Mouse (Mus musculus): ENCODE measurements around the gene Luc7l3. TPM values are rescaled to one million over a fixed set of nuclear protein-coding genes. Genes with fewer than 3 reads are reported as not detected.

Luc7l3 gene
- polyA plus RNA-seq, 1 experiment from 2014 or later, result 105 TPM

DNA sequence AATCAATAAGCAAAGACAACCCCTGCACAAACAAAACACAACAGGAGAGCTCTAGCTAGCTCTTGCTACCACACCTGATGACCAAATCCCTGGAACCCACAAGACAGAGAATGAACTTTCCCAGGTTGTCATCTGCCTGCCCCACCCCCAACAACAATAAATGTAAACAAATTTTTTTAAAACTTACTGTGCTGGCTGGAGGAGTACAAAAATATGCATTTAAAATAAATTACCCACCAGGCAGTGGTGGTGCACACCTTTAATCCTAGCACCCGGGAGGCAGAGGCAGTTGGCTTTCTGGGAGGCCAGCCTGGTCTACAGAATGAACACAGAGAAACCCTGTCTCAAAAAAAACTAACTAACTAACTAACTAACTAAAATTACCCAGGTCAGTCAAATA is 4.8 kb downstream of the Luc7l3 start:
- no peak overlapping the region for H3K27ac ChIP-seq (replicated peaks)
- DNase-seq (ENCODE audit: low spot score), result no peak
- 100% methylated on average over 1 of the region's 1 CpGs for whole genome bisulfite sequencing
- H3K36me3 ChIP-seq, result peaks cover 37% of the 10 kb centered on the region
- H3K9me3 ChIP-seq (replicated peaks), result no peaks in the 10 kb centered on the region
- H3K4me1 ChIP-seq, result peaks cover 57% of the 10 kb centered on the region
- no peak overlapping the region for H3K4me3 ChIP-seq
- no peaks in the 10 kb centered on the region for H3K27me3 ChIP-seq (ENCODE audit: low read depth, poor library complexity, severe bottlenecking)

DNA sequence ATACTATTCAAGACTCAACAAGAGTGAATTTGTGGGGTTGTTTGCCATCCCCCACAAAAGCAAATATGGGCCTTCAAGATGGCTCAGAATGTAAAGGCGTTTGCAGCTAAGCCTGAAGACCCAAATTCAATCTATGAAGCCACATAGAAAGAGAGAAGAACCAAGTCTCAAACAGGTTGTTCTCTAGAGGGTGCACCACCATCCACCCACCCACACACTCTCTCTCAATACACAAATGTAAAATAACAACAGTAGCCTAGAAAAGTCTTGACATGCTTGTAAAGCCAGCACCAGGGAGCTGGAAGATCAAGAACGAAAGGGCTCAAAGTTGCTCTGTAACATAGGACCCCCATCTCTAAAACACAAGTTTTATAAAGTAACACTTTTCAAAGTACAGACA is 5.3 kb downstream of the Luc7l3 start:
- H3K27ac ChIP-seq (replicated peaks), result no peak overlapping the region
- no peak overlapping the region for H3K4me3 ChIP-seq
- H3K27me3 ChIP-seq (ENCODE audit: low read depth, poor library complexity, severe bottlenecking), result no peaks in the 10 kb centered on the region
- 90% methylated on average over 2 of the region's 2 CpGs for WGBS
- H3K36me3 ChIP-seq, result peaks cover 37% of the 10 kb centered on the region
- DNase-seq (ENCODE audit: low spot score), result no peak
- H3K4me1 ChIP-seq, result peaks cover 57% of the 10 kb centered on the region
- no peaks in the 10 kb centered on the region for H3K9me3 ChIP-seq (replicated peaks)

DNA sequence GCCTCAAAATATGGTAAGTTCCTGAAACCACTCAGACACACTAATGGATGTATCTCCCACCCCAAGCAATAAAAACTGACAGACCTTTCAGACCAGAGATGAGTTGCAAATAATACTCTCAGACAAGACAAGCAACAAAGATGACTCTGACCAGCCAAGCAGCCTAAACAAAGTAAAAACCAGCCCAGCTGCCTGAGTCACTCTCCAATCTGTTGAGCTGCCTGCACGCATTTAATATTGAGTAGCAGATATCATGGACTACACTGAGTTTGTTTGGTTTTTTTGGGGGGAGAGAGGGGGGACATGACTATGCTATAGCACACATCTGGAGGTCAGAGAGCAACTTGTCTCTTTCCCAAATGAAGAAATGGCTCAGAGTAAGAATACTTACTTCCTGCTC is 6.5 kb downstream of the Luc7l3 start:
- Histone ChIP-seq H3K4me3 (no peak overlapping the region), H3K9me3 (replicated peaks) (no peaks in the 10 kb centered on the region), H3K27ac (replicated peaks) (no peak overlapping the region), H3K36me3 (peaks cover 40% of the 10 kb centered on the region), H3K27me3 (ENCODE audit: low read depth, poor library complexity, severe bottlenecking) (no peaks in the 10 kb centered on the region), H3K4me1 (peaks cover 51% of the 10 kb centered on the region)
- WGBS, result 95% methylated on average over 1 of the region's 1 CpGs
- DNase-seq (ENCODE audit: low spot score), result no peak

DNA sequence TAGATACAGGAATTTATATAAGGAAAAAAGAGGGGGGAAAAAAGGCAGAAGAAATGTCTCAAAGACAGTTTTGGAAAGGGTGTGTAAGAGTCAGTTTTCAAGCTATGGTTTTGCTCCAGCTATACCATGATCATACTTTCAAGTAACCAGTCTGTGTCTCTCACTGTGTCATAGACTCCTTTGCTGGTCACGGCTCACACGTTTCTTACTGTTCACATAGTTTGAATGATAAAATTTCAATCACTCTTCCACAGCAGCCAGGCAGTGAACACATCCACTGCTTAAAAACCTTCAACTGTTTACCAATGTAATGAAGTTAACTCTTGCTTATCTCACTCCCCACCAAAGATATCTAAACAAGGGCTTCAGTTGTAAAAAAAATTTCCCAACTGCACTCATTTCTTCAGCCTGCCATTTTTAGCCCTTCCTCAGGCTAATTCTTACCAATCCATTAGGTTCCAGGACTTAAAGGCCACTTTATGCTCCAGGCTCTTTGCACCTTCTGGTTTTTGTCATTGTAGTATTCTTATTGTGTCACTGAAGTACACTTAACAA is 7.6 kb downstream of the Luc7l3 start:
- Histone ChIP-seq H3K27ac (replicated peaks) (no peak overlapping the region), H3K9me3 (replicated peaks) (no peaks in the 10 kb centered on the region), H3K4me1 (peaks cover 40% of the 10 kb centered on the region), H3K36me3 (peaks cover 40% of the 10 kb centered on the region), H3K27me3 (ENCODE audit: low read depth, poor library complexity, severe bottlenecking) (no peaks in the 10 kb centered on the region), H3K4me3 (no peak overlapping the region)
- WGBS, result 91% methylated on average over 2 of the region's 2 CpGs
- DNase-seq (ENCODE audit: low spot score), result no peak

DNA sequence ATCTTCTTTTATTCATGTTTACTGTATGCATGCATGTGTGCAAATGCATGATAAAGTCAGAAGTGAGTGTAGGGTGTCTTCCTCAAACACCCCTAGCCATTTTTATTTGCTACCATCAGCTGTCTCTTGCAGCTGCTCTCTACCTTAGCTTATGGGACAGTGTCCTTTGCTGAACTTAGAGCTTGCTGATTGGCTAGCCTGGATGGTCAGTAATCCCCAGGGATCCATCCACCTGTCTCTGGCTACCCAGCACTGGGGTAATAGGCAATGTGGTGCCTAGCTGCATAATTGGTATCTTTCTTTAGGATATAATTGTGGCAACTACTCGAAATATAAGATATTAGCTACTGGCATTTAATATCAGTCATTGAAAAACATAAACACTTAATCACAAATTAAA is 9.1 kb downstream of the Luc7l3 start:
- peaks cover 43% of the 10 kb centered on the region for H3K36me3 ChIP-seq
- H3K27ac ChIP-seq (replicated peaks), result no peak overlapping the region
- 84% methylated on average over 1 of the region's 1 CpGs for WGBS
- no peaks in the 10 kb centered on the region for H3K9me3 ChIP-seq (replicated peaks)
- H3K27me3 ChIP-seq (ENCODE audit: low read depth, poor library complexity, severe bottlenecking), result no peaks in the 10 kb centered on the region
- peaks cover 33% of the 10 kb centered on the region for H3K4me1 ChIP-seq
- H3K4me3 ChIP-seq, result no peak overlapping the region
- no peak for DNase-seq (ENCODE audit: low spot score)

DNA sequence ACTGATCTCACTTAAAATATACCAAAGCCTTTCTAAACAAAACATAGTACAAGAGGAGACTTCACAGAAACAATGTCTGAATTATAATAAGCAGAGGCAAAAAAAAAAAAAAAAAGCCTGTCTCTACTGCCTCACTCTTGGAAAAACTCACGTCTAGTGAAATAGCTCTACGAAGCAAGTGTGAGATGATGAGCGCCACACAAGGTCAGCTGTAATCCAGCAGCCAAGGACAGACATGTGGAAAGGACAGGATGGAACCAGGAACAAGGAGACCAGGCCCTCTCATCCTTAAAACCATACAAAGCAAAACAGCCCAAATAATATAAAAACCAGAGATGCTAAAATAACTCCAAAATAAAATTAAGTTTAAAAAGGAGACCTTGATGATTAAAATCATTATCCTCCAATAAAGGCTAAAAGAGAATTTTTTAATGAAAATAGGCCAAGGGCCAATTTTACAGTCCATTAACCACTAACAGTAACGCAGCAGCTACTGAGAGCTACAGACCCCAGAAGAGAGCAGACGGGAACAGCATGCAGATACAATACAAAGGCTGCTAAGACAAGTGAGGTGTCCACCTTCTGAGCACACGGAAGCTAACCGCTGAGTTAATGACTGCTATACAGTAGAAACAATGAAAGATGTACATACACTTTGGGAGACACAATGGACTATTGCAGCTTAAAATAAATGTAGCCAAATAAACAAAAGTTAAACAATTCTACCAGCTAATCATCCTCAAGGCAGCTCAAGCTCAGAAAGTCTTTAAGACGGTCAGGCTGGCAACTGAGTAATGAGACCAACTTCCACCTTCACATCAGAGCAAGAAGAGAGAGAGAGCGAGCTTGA is 26.6 kb downstream of the Luc7l3 start:
- no peaks in the 10 kb centered on the region for H3K27me3 ChIP-seq (ENCODE audit: low read depth, poor library complexity, severe bottlenecking)
- no peaks in the 10 kb centered on the region for H3K9me3 ChIP-seq (replicated peaks)
- peaks cover 100% of the 10 kb centered on the region for H3K36me3 ChIP-seq
- H3K4me1 ChIP-seq, result no peaks in the 10 kb centered on the region
- no peak for DNase-seq (ENCODE audit: low spot score)
- no peak overlapping the region for H3K4me3 ChIP-seq
- WGBS, result 90% methylated on average over 9 of the region's 9 CpGs
- H3K27ac ChIP-seq (replicated peaks), result no peak overlapping the region

DNA sequence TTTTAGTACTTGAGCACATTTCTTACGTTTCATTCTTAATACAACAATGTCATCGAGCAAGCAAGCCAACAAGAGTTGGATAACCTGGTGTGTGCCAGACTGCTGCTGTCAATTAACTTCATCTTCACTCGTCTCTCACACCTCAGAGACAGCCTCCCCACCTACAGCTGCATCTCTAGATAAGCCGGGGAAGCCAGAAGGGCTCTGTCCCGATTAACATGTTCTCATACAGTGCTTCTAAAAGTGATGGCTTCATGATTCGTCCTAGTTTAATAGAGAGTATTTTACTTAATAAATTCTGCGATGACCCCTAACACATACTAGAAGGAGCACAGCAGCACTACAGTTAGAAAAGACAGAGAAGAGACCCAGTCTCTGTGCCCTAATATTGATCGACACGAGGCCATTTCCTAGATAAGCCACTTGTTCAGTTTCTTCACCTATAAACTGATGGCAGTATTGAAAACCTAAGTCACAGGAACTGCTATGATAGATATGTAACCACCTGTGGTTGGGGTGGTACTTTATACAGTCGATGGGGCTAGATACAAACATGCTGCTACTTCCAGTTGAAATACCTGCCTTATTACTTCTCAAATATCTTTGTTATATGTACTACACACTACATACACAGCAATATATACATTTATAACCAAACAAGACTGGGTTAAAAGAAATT is 31.6 kb downstream of the Luc7l3 start:
- WGBS, result 93% methylated on average over 10 of the region's 10 CpGs
- Histone ChIP-seq H3K27me3 (ENCODE audit: low read depth, poor library complexity, severe bottlenecking) (no peaks in the 10 kb centered on the region), H3K36me3 (peaks cover 100% of the 10 kb centered on the region), H3K4me1 (no peaks in the 10 kb centered on the region), H3K9me3 (replicated peaks) (no peaks in the 10 kb centered on the region), H3K27ac (replicated peaks) (no peak overlapping the region), H3K4me3 (no peak overlapping the region)
- DNase-seq (ENCODE audit: low spot score), result no peak

DNA sequence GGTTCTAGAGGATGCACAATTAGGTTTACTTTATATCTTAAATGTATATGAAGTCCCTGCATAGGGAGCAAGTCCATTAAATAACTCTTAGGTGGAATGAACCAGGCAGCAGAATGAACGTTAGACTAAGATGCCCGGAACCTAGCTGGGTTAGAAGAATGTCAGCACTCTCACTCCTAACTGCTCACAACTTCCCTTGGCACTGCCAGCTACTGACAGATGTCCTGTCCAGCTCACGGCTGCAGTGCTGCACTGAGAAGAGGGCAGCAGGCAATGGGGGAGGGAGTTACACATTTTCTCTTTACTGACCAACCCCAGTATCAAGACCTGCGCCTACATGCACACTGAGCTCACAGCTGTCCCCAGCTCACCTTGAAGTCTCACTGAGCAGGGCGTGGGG is 34.7 kb downstream of the Luc7l3 start:
- Histone ChIP-seq H3K4me1 (no peaks in the 10 kb centered on the region), H3K27ac (replicated peaks) (no peak overlapping the region), H3K27me3 (ENCODE audit: low read depth, poor library complexity, severe bottlenecking) (no peaks in the 10 kb centered on the region), H3K4me3 (no peak overlapping the region), H3K36me3 (peaks cover 90% of the 10 kb centered on the region), H3K9me3 (replicated peaks) (no peaks in the 10 kb centered on the region)
- DNase-seq (ENCODE audit: low spot score), result no peak
- 91% methylated on average over 5 of the region's 5 CpGs for WGBS

DNA sequence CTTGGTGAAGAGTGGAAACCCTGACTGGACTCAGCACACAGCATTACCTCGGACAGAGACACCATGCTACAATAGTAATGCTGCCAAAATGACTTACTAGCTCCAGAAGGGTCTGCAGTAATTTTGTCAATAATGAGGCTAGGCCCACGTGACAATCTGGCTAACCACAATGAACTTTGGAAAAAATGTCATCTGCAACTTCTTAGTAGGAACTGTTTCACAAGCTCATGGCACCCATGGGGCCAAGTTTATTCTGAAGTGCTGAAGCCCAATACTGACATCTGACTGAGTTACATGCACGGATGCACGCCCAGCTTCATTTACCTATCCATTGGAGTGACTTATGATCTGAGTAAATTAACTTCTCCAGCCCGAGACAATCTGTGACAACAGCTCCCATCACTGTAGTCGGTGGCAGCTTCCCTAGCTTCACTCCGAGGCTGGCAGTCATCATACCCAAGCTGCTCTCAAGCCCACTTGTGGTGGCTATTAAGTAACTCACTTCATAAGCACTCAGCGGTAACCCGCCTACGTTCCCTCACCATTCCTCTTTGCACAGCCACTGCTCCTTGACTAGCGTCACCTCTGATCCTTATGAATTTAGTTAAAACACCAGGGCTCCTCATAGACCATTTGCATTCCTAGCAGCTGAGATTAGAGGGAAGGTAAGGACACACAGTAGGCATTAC is 35.8 kb downstream of the Luc7l3 start:
- H3K4me1 ChIP-seq, result no peaks in the 10 kb centered on the region
- DNase-seq (ENCODE audit: low spot score), result no peak
- 94% methylated on average over 11 of the region's 11 CpGs for WGBS
- no peaks in the 10 kb centered on the region for H3K27me3 ChIP-seq (ENCODE audit: low read depth, poor library complexity, severe bottlenecking)
- peaks cover 79% of the 10 kb centered on the region for H3K36me3 ChIP-seq
- no peak overlapping the region for H3K4me3 ChIP-seq
- no peak overlapping the region for H3K27ac ChIP-seq (replicated peaks)
- H3K9me3 ChIP-seq (replicated peaks), result no peaks in the 10 kb centered on the region

DNA sequence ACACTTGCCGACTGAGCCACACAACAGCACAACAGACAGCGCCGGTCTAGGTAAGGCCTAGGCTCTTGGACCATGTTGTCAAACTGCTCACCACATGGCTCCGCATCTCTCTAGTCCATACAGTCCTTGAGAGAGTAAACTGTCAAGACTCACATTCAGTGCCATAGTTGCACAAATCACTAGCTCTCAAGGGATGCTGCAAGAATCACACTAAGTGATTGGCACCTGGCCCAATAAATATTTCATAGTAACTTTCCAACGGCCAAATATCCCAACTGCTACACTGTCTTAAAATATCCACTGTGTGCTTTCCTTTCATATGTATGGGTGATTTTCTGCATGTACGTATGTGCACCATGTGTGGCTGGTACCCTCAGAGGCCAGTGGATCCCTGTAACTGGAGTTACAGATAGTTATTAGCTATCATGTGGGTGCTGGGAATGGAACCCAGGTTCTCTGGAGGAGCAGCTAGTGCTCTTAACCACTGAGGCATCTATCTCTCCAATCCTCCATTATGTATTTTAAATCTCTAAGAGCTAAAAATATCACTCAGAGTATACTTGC is 38.2 kb downstream of the Luc7l3 start:
- Histone ChIP-seq H3K36me3 (peaks cover 55% of the 10 kb centered on the region), H3K4me3 (no peak overlapping the region), H3K27ac (replicated peaks) (no peak overlapping the region), H3K4me1 (peaks cover 5% of the 10 kb centered on the region; the same call in 1 of the 2 replicates), H3K27me3 (ENCODE audit: low read depth, poor library complexity, severe bottlenecking) (no peaks in the 10 kb centered on the region), H3K9me3 (replicated peaks) (no peaks in the 10 kb centered on the region)
- no peak for DNase-seq (ENCODE audit: low spot score)
- WGBS, result 94% methylated on average over 6 of the region's 6 CpGs

DNA sequence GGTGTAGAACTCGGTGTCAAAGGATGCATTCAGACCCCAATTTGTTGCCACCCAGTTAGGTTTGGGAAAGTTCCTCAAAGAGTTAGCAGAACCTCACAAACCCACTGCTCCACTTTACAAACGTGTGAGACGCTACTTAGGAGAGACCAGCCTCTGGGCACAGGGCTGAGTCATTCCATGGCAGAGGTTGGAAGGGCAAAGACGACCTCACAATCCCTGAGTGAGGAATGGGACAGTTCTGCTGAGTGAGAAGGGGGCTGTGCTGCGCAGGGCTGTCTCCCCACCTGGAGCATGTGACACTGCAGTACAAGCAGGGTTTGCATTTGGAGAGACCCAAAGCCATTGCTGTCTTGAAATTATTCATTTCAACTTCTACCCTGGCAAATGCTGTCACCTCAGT is 39.5 kb downstream of the Luc7l3 start:
- 71% methylated on average over 5 of the region's 5 CpGs for WGBS
- no peak overlapping the region for H3K27ac ChIP-seq (replicated peaks)

More for the DNA sequence above, 39.5 kb downstream of the Luc7l3 start:
- Histone ChIP-seq H3K36me3 (peaks cover 42% of the 10 kb centered on the region), H3K9me3 (replicated peaks) (no peaks in the 10 kb centered on the region), H3K27me3 (ENCODE audit: low read depth, poor library complexity, severe bottlenecking) (no peaks in the 10 kb centered on the region), H3K4me1 (peaks cover 8% of the 10 kb centered on the region), H3K4me3 (no peak overlapping the region)
- DNase-seq (ENCODE audit: low spot score), result no peak
